Comparison of ENCODE assay signal across 8 mouse cellular contexts in the genomic region with DNA sequence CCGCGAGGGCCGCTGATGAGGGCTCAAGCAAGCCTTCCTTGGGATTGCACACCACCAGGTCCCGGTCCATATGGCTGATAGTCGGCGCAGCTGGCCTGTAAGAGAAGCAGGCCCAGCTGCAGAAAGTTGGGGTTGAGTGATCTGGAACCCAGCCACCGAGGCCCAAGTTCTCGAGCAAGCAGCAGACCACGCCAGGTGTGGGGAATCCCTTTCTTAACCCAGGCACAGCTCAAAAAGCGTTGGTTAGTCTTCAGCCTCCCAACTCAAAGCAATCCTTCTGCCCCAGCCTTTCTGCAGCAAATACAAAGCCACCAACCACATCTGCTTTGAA. TPM values are rescaled to one million over a fixed set of nuclear protein-coding genes. Genes with fewer than 3 reads are reported as not detected.
DNase-seq lines count a peak whose midpoint lies in the region; ATAC-seq and TF ChIP-seq lines count a peak whose summit lies in the region.

TSS of gene Tpmt (minus strand) at position 121 of the 331 bp plus-strand sequence.

- peak within 1 kb of the TSS; percentile 74 for H3K4me2 ChIP-seq in hindbrain, embryonic 15.5 days
- peak within 1 kb of the TSS; percentile 97 for H3K4me2 ChIP-seq in liver, postnatal 0 days (ENCODE audit: low read depth, low read length)

- DNase-seq in 3T3-L1 (ENCODE audit: low read depth, low spot score): peak; percentile 9
- DNase-seq in embryo, embryonic 10.5 days (ENCODE audit: low spot score): peak; percentile 28
- no peak for DNase-seq in liver, postnatal 0 days

- H3K9me3 ChIP-seq in erythroblast, embryonic 14.5 days (ENCODE audit: control insufficient read depth, low read length): 0 out of 2 replicates have a peak, but pooled peaks cover 3% of the 10 kb centered on the region
- H3K9me3 ChIP-seq in hindbrain, embryonic 15.5 days: no peaks in the 10 kb centered on the region
- H3K9me3 ChIP-seq in liver, postnatal 0 days (ENCODE audit: low read length): no peaks in the 10 kb centered on the region

- TF ChIP-seq CTCF in liver, postnatal 0 days (IDR thresholded peaks at IDR 0.05; ENCODE audit: low read depth): no peak
- TF ChIP-seq CTCF in testis, adult 2 months (IDR thresholded peaks at IDR 0.05; ENCODE audit: control insufficient read depth, insufficient read depth, insufficient replicate concordance, low read depth, low read length): no peak

- peaks cover 16% of the 10 kb centered on the region for H3K27me3 ChIP-seq in erythroblast, embryonic 14.5 days (ENCODE audit: control insufficient read depth)
- H3K27me3 ChIP-seq in hindbrain, embryonic 15.5 days: no peaks in the 10 kb centered on the region
- no peaks in the 10 kb centered on the region for H3K27me3 ChIP-seq in liver, postnatal 0 days (ENCODE audit: insufficient read depth, low read length)
- no peaks in the 10 kb centered on the region for H3K27me3 ChIP-seq in testis, adult 2 months (ENCODE audit: control insufficient read depth, insufficient read depth, low read length)

- TF ChIP-seq POLR2A in testis, adult 2 months (IDR thresholded peaks at IDR 0.05; ENCODE audit: control insufficient read depth, low read depth, low read length): no peak

- H3K27ac ChIP-seq in hindbrain, embryonic 15.5 days (replicated peaks): peak within 1 kb of the TSS; percentile 84
- peak within 1 kb of the TSS; percentile 63 for H3K27ac ChIP-seq in liver, postnatal 0 days (ENCODE audit: low read depth)
- no peak within 1 kb of the TSS for H3K27ac ChIP-seq in testis, adult 2 months (ENCODE audit: control insufficient read depth, insufficient read depth, low read depth, low read length)

- no peak for TF ChIP-seq EP300 in liver, postnatal 0 days (IDR thresholded peaks at IDR 0.05; ENCODE audit: low read depth)

- peak within 1 kb of the TSS; percentile 81 for H3K4me3 ChIP-seq in erythroblast, embryonic 14.5 days (replicated peaks)
- peak within 1 kb of the TSS; percentile 95 for H3K4me3 ChIP-seq in hindbrain, embryonic 15.5 days
- H3K4me3 ChIP-seq in liver, postnatal 0 days (ENCODE audit: low read depth, low read length): peak within 1 kb of the TSS; percentile 91
- H3K4me3 ChIP-seq in testis, adult 2 months (ENCODE audit: control insufficient read depth, low read depth, low read length): peak within 1 kb of the TSS; percentile 91

- H3K9ac ChIP-seq in hindbrain, embryonic 15.5 days: peak within 1 kb of the TSS; percentile 81
- peak within 1 kb of the TSS; percentile 78 for H3K9ac ChIP-seq in liver, postnatal 0 days (replicated peaks)

- H3K4me1 ChIP-seq in erythroblast, embryonic 14.5 days (ENCODE audit: control insufficient read depth): peaks cover 28% of the 10 kb centered on the region
- H3K4me1 ChIP-seq in hindbrain, embryonic 15.5 days (replicated peaks): peaks cover 18% of the 10 kb centered on the region
- peaks cover 16% of the 10 kb centered on the region for H3K4me1 ChIP-seq in liver, postnatal 0 days (ENCODE audit: insufficient read depth)
- peaks cover 13% of the 10 kb centered on the region for H3K4me1 ChIP-seq in testis, adult 2 months (ENCODE audit: control insufficient read depth, insufficient read depth, low read length)

- ATAC-seq in erythroblast, adult 5-6 weeks (replicated peaks; ENCODE audit: low FRiP score, poor library complexity, severe bottlenecking): no peak
- ATAC-seq in hindbrain, embryonic 15.5 days (ENCODE audit: low FRiP score, low read depth): no peak
- ATAC-seq in liver, postnatal 0 days: no peak
- no peak for ATAC-seq in activated CD4-positive, CD25-positive, alpha-beta regulatory T cell, adult 4 months

- 13% methylated on average over 10 of the region's 10 CpGs for WGBS in hindbrain, embryonic 15.5 days
- 14% methylated on average over 10 of the region's 10 CpGs for WGBS in liver, postnatal 0 days (ENCODE audit: insufficient replicate concordance)

- peaks cover 9% of the 10 kb centered on the region for H3K36me3 ChIP-seq in erythroblast, embryonic 14.5 days (ENCODE audit: control insufficient read depth)
- peaks cover 8% of the 10 kb centered on the region for H3K36me3 ChIP-seq in hindbrain, embryonic 15.5 days
- H3K36me3 ChIP-seq in liver, postnatal 0 days (replicated peaks; ENCODE audit: insufficient read depth, low read length): peaks cover 6% of the 10 kb centered on the region; the same call in 1 of the 2 replicates
- H3K36me3 ChIP-seq in testis, adult 2 months (ENCODE audit: control insufficient read depth, insufficient read depth, low read length): no peaks in the 10 kb centered on the region

RNA-seq across cellular contexts. Expression of gene Tpmt, which starts in this region (rescaled TPM):
- polyA plus RNA-seq in erythroblast, embryonic 14.5 days (2012): 0.01 TPM in 1 of 2 replicates, not detected in the other
- not detected in 2 replicates for total RNA-seq in erythroblast, adult 5-6 weeks (2015; ENCODE audit: low replicate concordance)
- 0.34 and 1.4 TPM in 2 replicates for total RNA-seq in erythroblast, adult 5-6 weeks (2017; ENCODE audit: low replicate concordance)
- 19.0 and 20.5 TPM in 2 replicates for polyA plus RNA-seq in hindbrain, embryonic 15.5 days (2015; fragmentation: Nextera tagmentation; extraction: Ambion mirVana)
- 26.7 and 28.4 TPM in 2 replicates for polyA plus RNA-seq in liver, postnatal 0 days (2015; fragmentation: Nextera tagmentation; extraction: Ambion mirVana)
- 2.9 and 3.4 TPM in 2 replicates for polyA plus RNA-seq in testis, adult 2 months (2012; rRNA removed)
- polyA plus RNA-seq in activated CD4-positive, CD25-positive, alpha-beta regulatory T cell, adult 4 months (2017; shearing (Covaris generic)): 1 to 10 TPM; 5.4 TPM
